Mouse (Mus musculus) adrenal gland, postnatal 4 days (tissue): ENCODE data around the gene Eif4g2. TPM values are rescaled to one million over a fixed set of nuclear protein-coding genes. Genes with fewer than 3 reads are reported as not detected.

ENCODE experiments used
- DNase-seq, 2 experiments: peaks; one replicate each; pipeline ENCODE4 v3.0.0; 2021 to 2022; ENCODE audit warnings: low spot score in 2 of 2, mixed read lengths in 2 of 2
- total RNA-seq, 2 experiments: library from RNA; stranded (reverse); gene quantifications; 2 replicates each; pipeline ENCODE4 v1.2.3; 2021

The Eif4g2 gene
- total RNA-seq, 2 experiments from 2014 or later, result 1,008 to 1,014 TPM

DNA sequence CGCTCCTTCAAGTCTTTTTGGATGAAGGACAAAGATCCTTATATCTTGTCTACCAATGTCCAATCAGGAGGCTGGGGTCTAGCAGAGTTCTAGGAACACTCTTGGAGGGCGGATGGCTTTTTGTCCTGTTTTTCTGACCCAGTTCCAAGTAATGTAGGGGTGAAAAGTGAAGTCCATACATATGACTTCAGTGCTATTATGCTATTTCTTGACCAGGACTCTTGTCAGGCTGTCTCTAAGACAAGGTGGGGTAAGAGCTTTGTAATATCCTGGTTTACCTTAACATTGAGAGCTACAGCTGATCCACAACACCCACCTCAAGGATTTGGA lies 12.7 kb downstream of the Eif4g2 start:
- no peak for DNase-seq

DNA sequence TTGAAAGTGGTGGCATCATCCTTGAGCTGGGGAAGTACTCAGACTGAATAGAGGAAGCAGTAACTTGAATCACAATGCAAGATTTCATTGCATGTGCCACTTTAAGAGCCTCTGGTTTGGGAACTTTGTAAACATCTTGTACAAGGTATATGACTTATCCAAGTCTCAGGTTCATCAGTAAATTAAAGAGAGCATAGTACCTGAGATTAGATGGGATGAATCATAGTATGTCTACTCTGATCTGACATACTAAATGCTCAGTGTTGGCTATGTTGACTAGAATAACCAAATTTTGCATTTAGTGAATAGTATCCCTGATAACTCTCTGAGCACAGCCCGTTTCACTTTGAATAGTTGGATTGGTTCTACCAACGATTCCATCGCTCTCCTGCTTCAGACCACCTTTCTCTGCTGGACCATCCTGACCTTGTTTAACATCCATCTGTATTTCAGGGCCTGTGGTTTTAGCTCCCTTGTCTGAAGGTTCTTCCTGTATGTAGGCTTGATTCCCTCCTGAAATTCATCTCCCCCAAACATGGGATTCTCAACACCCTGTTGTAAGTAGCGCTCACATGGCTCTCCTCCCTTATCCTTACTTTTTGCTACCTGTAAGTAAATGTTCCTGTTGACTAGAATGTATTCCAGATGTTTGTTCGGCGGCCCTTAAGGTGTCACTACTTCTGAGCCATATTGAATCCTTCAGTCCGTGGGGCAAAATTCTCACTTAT lies 13.2 kb downstream of the Eif4g2 start:
- DNase-seq, result no peak

DNA sequence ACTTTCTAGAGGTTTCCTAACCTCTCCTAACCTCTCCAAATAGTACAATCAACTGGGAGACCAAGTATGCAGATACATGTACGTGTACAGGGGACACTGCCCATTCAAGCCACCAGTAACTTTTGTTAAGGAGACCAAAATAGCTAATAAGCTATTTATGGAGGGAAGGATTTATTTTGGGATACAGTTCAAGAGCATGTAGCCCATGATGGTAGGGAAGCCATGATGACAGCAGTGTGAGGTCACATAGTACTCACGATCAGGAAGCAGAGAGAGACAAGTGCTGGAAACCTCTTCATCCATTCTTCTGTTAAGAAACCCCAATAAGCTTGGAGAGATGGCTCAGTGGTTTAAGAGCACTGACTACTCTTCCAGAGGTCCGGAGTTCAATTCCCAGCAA lies 14.6 kb downstream of the Eif4g2 start:
- DNase-seq, result no peak

DNA sequence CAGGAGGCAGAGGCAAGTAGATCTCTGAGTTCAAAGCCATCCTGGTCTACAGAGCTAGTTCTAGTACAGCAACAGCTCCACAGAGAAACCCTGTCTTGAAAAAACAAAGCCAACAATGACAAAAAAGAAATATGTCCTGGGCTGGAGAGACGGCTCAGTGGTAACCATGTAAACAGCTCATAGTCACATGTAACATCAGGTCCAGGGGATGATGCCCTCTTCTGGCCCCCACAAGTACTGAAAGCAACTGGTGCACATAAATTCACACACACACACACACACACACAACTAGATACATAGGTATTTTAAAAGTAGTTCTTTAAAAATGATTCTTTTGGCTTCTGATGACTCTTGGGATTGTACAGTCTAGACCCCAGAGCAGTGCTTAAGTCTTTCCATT lies 19.9 kb downstream of the Eif4g2 start:
- no peak for DNase-seq

DNA sequence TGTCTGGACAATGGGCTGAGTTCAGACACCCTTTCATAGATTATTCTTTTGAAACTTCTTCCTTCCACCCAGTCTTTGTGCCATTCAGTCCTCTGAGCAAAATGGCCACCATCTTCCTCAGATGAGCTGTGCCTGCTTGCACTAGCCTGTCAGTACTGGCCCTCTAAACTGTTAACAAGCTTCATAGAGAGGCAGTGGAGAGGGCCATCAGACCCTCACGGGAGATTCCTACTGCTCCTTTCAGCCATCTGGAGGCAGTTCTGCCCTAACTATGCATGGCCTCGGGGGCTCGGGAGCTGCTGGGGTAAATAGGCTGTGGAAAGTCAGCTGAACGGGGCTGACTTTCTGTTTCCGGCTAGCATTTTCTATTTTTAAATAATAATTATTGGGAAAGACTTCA lies 23.3 kb downstream of the Eif4g2 start:
- DNase-seq, result no peak

DNA sequence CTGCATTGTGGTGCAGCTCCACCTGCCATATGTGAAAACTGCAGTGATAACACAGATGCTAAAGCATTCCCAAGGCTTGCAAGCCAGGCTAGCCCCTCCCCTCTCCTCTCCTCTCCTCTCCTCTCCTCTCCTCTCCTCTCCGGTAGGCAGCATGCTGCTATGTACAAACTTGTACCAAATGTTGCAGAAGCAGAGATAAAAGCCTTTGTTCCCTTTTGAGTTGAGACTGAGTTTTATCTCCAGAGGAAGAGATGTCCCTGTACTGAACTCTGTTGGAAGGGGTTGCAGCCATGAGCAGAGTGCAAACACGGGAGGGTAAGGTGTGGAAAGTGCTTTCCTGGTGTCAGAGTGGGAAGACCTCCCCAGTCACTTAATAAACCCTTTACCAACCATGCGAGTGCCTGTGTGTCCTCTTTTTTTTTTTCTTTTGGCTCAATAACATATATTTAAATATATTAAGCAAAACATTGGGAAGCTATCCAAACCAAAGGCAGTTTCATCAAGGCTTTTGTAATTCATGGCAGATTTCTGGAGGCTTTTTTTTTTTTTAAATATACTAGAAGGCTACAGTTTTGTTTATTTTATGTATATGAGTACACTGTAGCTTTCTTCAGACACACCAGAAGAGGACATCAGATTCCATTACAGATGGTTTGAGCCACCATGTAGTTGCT lies 26.7 kb downstream of the Eif4g2 start:
- no peak for DNase-seq

DNA sequence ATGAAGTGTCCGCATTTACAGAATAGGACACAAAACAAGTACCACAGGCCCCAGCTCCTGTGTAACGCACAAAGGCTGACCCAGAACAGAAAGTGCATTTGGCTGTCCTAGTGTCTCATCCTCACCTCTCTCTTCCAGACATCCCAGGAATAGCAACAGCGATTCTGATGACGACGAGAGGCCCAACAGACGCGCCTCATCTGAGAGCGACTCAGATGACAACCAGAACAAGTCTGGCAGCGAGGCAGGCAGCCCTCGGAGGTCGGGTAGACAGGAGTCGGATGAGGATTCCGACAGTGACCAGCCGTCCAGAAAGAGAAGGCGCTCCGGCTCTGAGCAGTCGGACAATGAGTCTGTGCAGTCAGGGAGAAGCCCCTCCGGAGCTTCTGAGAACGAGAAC lies 27.6 kb downstream of the Eif4g2 start:
- no peak for DNase-seq

DNA sequence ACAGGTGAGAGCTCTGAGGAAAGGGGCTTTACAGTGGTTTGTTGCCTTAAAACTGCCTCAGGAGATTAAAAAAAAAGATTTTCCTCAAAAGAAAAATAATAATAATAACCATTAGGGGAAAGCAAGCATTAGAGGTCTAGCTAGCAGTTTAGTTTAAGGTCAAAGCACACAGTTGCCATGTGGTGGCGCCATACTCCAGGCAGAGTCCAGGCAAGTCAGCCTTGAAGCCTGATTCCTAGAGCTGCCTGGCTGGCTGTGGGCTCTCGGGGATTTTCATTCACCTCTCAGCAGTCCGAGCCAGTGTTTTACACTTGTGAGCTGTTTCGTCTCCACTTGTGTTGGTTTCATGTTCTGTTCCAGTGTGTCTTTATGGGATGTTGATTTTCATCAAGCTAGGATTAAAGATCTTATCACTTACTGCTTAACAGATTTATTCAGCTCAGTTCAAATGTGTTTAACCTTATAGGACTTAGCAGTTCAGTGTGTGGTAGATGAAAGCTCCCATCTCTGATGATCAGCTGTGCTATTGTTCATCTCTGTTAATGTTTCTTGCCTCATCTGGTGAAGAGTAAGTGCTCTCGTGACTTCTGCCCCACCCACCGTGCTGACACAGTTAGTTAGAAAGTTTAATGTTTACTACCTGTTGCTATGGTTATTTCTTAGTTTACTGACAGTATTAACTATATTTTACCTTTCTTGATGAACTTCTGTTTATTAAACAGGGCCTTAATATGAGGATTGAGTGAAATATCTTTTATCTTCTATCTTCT lies 33.0 kb downstream of the Eif4g2 start:
- peak; percentile 41 to 61 for DNase-seq

DNA sequence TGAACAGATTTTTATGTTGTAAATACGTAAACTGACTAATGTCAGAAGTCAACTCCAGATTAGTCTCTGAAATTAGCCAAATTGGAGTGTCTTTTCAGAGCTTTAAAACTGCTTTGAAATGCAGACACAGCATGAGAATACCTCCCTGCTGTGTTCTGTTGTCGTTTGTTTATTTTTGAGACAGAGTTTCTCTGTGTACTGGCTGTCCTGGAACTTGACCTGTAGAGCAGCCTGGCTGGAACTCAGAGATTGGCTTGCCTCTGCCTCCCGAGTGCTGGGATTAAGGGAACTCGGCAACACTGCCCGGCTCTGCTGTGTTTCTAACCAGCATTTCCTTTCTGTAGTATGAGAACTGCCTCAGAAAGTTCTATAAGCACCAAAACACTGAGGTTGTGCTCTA lies 33.9 kb downstream of the Eif4g2 start:
- no peak for DNase-seq

DNA sequence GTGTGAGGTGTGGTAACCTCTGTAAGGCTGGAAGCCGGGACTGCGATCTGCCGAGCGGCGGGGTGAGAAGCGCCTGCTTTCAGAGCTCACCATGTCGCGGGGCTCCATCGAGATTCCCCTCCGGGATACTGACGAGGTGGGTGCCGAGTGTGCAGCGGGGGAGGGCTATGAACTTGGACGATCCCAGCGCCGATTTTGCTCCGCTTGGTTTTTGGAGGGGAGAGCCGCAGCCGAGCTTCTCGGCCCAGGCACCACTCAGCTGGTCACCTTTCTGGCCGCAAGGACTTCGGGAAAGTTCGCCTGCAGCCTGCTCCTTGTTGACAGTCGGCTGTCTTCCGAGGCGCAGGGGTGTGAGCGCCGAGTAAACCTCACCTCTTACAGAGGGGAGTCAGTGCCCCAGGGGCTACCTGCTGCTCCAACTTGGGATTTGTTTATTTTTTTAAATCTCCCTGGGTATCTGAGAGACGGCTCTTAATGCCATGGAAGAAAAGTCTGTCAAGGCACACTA lies 53.7 kb downstream of the Eif4g2 start:
- DNase-seq, result no peak

DNA sequence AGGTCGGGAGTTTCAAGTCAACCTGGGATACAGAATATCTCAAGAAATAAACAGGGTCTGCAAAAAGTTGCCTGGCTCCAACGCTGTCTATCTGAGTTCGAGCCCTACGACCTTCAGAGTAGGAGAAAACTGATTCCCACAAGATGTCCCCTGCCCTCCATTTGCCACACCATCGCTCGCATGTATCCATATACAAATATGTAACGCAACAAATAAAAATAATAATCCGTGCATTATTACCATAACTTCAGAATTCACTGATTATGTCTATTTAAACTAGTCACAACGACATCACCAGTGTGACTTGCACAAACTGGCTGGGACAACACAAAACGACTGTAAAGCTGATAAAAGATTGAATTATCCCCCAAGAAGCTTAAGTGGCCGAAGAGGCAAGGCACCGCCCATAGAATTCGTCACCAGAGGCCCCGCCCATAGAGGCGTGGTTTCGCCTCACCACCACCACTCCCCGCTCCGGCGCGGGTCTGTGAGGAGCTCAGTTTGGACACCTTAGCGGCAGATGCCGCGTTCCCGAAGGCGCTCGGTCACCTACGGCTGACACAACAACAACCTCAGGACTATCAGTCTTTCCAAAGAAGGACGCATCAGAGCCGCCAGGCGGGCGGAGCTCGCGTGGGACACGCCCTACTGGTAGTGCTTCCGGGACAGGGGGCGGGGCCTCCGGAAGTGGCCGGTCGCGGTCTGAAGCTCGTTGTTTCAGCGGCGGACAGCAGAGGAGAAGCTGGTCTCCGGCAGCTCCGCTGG lies 54.4 kb downstream of the Eif4g2 start, which contains the start of gene Ctr9:
TSS of gene Ctr9 (plus strand) at position 671 of the 765 bp plus-strand sequence.
- peak; percentile 89 to 96 for DNase-seq

DNA sequence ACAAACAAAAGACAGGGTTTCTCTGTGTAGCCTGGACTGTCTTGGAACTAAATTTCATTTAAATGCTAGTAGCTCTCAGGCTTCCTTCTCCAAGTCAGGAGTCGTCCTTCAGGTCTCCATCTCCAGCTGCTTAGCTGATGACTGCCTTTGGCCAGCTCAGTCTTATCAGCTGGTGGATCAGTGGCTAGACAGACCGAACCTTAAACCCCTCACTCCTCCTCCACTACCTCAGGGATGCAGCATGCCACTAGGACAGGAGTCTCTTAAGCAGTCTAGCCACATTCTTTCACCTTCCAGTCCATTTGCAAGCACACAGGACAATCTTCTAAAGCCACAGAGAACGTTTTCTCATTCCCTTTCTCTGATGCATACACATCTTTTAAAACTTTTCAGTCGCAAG lies 57.9 kb downstream of the Eif4g2 start:
- no peak for DNase-seq

DNA sequence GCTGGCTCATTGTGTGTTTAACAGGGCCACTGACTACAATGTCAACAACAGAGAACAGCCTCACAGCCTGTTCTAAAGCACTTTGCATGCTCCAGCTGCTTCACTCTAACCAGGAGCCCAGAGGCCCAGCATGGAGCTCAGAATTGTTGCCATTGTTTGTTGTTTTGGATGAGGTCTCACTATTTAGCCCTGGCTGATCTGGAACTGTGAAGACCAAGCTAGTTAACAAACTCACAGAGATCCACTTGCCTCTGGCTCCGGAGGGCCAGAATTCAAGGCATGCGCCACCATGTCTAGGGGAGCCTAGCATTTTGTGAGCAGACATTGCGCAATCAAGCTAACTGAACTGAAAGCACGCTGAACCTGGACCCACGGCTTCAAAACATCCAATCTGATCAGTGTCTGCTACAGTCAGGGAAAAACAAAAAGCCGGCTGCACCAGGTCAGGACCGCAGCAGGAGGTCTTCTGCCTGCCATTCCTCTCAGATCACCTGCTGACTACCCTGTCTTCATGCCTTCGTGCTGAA lies 58.7 kb downstream of the Eif4g2 start:
- no peak for DNase-seq

DNA sequence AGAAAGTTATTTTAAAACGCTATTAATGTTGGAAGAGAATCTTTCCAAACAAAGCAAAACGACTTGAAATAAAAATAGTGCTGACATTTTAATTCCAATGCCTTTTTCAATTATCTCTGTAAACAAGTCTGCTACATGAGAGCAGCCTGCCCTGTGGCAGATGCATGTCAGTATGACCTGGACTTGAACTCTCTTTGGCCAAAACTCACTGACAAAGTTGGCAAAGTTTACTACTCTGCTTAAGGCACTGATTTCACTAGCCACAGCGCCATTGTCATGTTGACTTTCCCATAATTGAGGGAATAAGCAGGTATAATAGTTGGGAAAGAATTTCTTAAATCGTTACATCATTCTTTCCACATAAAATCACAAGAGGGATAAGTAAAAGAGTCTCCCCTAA lies 62.0 kb downstream of the Eif4g2 start:
- DNase-seq, result no peak

Other genes starting within 250 kb of the Eif4g2 start
- 10 to 100 TPM; 52.1 to 56.5 TPM for gene Rnf141, start 238.6 kb downstream of the Eif4g2 start, total RNA-seq
- 10 to 100 TPM; 24.1 to 33.6 TPM for gene Lyve1, start 219.8 kb downstream of the Eif4g2 start, total RNA-seq
- 10 to 100 TPM; 15.4 to 17.6 TPM for gene Mrvi1, start 100.6 kb downstream of the Eif4g2 start, total RNA-seq
- 10 to 100 TPM; 60.1 to 63.2 TPM for gene Ctr9, start 54.1 kb downstream of the Eif4g2 start, total RNA-seq